Mouse (Mus musculus) neural tube, embryonic 14.5 days (tissue): ENCODE measurements around the gene Nipsnap1. TPM values are rescaled to one million over a fixed set of nuclear protein-coding genes. Genes with fewer than 3 reads are reported as not detected.
A peak's percentile ranks its signal among the peaks of the same experiment; 100 is the strongest.

Experiments
- ATAC-seq: fragments of 200-750 bp; cut with Nextera tagmentation; 2 replicates; pipeline ENCODE4 v1.8.0; 2017; ENCODE audit warnings: low read depth, mild to moderate bottlenecking, moderate TSS enrichment, moderate library complexity
- H3K27ac ChIP-seq: fragments of 300-500 bp; sonication (generic); 2 replicates; pipeline ENCODE4 v1.5.1; 2014; ENCODE audit warnings: low read depth, mild to moderate bottlenecking, control low read depth, low read length, moderate library complexity, mixed read lengths
- H3K27me3 ChIP-seq: fragments of 300-500 bp; sonication (generic); 2 replicates; pipeline ENCODE4 v1.6.1; 2014; ENCODE audit warnings: low read length; ENCODE audit not compliant: control insufficient read depth, insufficient read depth
- H3K36me3 ChIP-seq: fragments of 300-500 bp; sonication (generic); 2 replicates; pipeline ENCODE4 v1.6.1; 2014; ENCODE audit warnings: low read length, mixed read lengths; ENCODE audit not compliant: control insufficient read depth, insufficient read depth
- H3K4me1 ChIP-seq: fragments of 300-500 bp; sonication (generic); 2 replicates; pipeline ENCODE4 v1.6.1; 2014; ENCODE audit warnings: low read length; ENCODE audit not compliant: control insufficient read depth, insufficient read depth
- H3K4me2 ChIP-seq: fragments of 300-500 bp; sonication (generic); 2 replicates; pipeline ENCODE4 v1.6.1; 2014; ENCODE audit warnings: mild to moderate bottlenecking, low read depth, low read length, control low read depth
- H3K4me3 ChIP-seq: fragments of 300-500 bp; sonication (generic); 2 replicates; pipeline ENCODE4 v1.5.1; 2014; ENCODE audit warnings: low read depth, low read length, control low read depth, mixed read lengths
- H3K9ac ChIP-seq: fragments of 300-500 bp; sonication (generic); replicated peaks from 2 replicates; pipeline ENCODE4 v1.6.1; 2014; ENCODE audit warnings: low read depth, mild to moderate bottlenecking, control low read depth, low read length, mixed read lengths
- H3K9me3 ChIP-seq: fragments of 300-500 bp; sonication (generic); 2 replicates; pipeline ENCODE4 v1.6.1; 2016; ENCODE audit warnings: low read length; ENCODE audit not compliant: control insufficient read depth
- WGBS: fragments of 180-500 bp; shearing (Covaris S2); extraction: QIAGEN DNeasy Blood & Tissue Kit; methylation state at CpG from one replicate; pipeline ENCODE4 v1.1.7; 2014; 5-methylcytosine and 5-hydroxymethylcytosine counted together
- polyA plus RNA-seq: library from polyadenylated mRNA; unstranded; fragments of >200 nt; fragmentation: Nextera tagmentation; extraction: Ambion mirVana; gene quantifications from 2 replicates; pipeline ENCODE4 v1.2.1, GENCODE M21; 2014

The Nipsnap1 gene
- 127 and 133 TPM in 2 replicates for polyA plus RNA-seq

GRCm38 (mm10) chr11:4873755-4874475, at the start of gene Nipsnap1:
Gene Nipsnap1 (plus strand): TSS chr11:4873951.
- Histone ChIP-seq H3K36me3 (no peaks in the 10 kb centered on the region), H3K4me2 (peak within 1 kb of the TSS; percentile 60), H3K9me3 (no peaks in the 10 kb centered on the region), H3K9ac (peak within 1 kb of the TSS; percentile 79), H3K27me3 (no peaks in the 10 kb centered on the region), H3K27ac (peak within 1 kb of the TSS; percentile 69), H3K4me3 (peak within 1 kb of the TSS; percentile 59), H3K4me1 (peaks cover 6% of the 10 kb centered on the region; the same call in 1 of the 2 replicates)
- peak; percentile 95 for ATAC-seq
- WGBS: under 1% methylated on average over 30 of the region's 30 CpGs

- Histone ChIP-seq H3K4me3 (no peak overlapping the region), H3K9ac (no peak overlapping the region), H3K27ac (no peak overlapping the region), H3K4me2 (no peak overlapping the region), H3K9me3 (no peaks in the 10 kb centered on the region), H3K4me1 (no peaks in the 10 kb centered on the region), H3K36me3 (no peaks in the 10 kb centered on the region), H3K27me3 (no peaks in the 10 kb centered on the region)
- 97% methylated on average over 3 of the region's 3 CpGs for WGBS
- no peak for ATAC-seq
These were observed 47.5 kb upstream of the Nipsnap1 start for GRCm38 (mm10) chr11:4826152-4826778.

- H3K4me2 ChIP-seq: no peak overlapping the region
- no peak for ATAC-seq
- no peak overlapping the region for H3K27ac ChIP-seq
- no peak overlapping the region for H3K4me3 ChIP-seq
- H3K9ac ChIP-seq: no peak overlapping the region
- no peaks in the 10 kb centered on the region for H3K36me3 ChIP-seq
- H3K27me3 ChIP-seq: no peaks in the 10 kb centered on the region
- no peaks in the 10 kb centered on the region for H3K4me1 ChIP-seq
- no peaks in the 10 kb centered on the region for H3K9me3 ChIP-seq
These were observed 46.4 kb upstream of the Nipsnap1 start for GRCm38 (mm10) chr11:4827340-4827739.

GRCm38 (mm10) chr11:4827916-4828315, 45.8 kb upstream of the Nipsnap1 start:
- Histone ChIP-seq H3K9me3 (no peaks in the 10 kb centered on the region), H3K4me2 (no peak overlapping the region), H3K4me3 (no peak overlapping the region), H3K9ac (no peak overlapping the region), H3K36me3 (no peaks in the 10 kb centered on the region), H3K4me1 (no peaks in the 10 kb centered on the region), H3K27me3 (no peaks in the 10 kb centered on the region), H3K27ac (no peak overlapping the region)
- WGBS: 80% methylated on average over 2 of the region's 2 CpGs
- ATAC-seq: no peak

GRCm38 (mm10) chr11:4831066-4831465, 42.7 kb upstream of the Nipsnap1 start:
- H3K27me3 ChIP-seq: no peaks in the 10 kb centered on the region
- no peaks in the 10 kb centered on the region for H3K4me1 ChIP-seq
- no peaks in the 10 kb centered on the region for H3K36me3 ChIP-seq
- no peaks in the 10 kb centered on the region for H3K9me3 ChIP-seq
- H3K4me3 ChIP-seq: no peak overlapping the region
- no peak overlapping the region for H3K27ac ChIP-seq
- ATAC-seq: no peak
- H3K4me2 ChIP-seq: no peak overlapping the region
- no peak overlapping the region for H3K9ac ChIP-seq

GRCm38 (mm10) chr11:4833295-4833939, 40.3 kb upstream of the Nipsnap1 start:
- Histone ChIP-seq H3K4me2 (no peak overlapping the region), H3K4me1 (no peaks in the 10 kb centered on the region), H3K27me3 (no peaks in the 10 kb centered on the region), H3K9ac (no peak overlapping the region), H3K36me3 (no peaks in the 10 kb centered on the region), H3K9me3 (no peaks in the 10 kb centered on the region), H3K27ac (no peak overlapping the region), H3K4me3 (no peak overlapping the region)
- WGBS: 60% methylated on average over 3 of the region's 3 CpGs
- ATAC-seq: no peak

- H3K4me1 ChIP-seq: no peaks in the 10 kb centered on the region
- H3K4me2 ChIP-seq: no peak overlapping the region
- no peaks in the 10 kb centered on the region for H3K27me3 ChIP-seq
- no peaks in the 10 kb centered on the region for H3K9me3 ChIP-seq
- WGBS: 83% methylated on average over 6 of the region's 6 CpGs
- H3K9ac ChIP-seq: no peak overlapping the region
- H3K36me3 ChIP-seq: no peaks in the 10 kb centered on the region
- no peak overlapping the region for H3K27ac ChIP-seq
- no peak for ATAC-seq
- no peak overlapping the region for H3K4me3 ChIP-seq
These were observed 38.3 kb upstream of the Nipsnap1 start for GRCm38 (mm10) chr11:4835436-4835835.

- Histone ChIP-seq H3K4me1 (no peaks in the 10 kb centered on the region), H3K27me3 (no peaks in the 10 kb centered on the region), H3K27ac (no peak overlapping the region), H3K36me3 (no peaks in the 10 kb centered on the region), H3K9ac (no peak overlapping the region), H3K9me3 (no peaks in the 10 kb centered on the region), H3K4me2 (no peak overlapping the region), H3K4me3 (no peak overlapping the region)
- no peak for ATAC-seq
- 68% methylated on average over 6 of the region's 6 CpGs for WGBS
These were observed 37.0 kb upstream of the Nipsnap1 start for GRCm38 (mm10) chr11:4836755-4837154.

GRCm38 (mm10) chr11:4837342-4837741, 36.4 kb upstream of the Nipsnap1 start:
- Histone ChIP-seq H3K27me3 (no peaks in the 10 kb centered on the region), H3K4me1 (no peaks in the 10 kb centered on the region), H3K36me3 (no peaks in the 10 kb centered on the region), H3K4me3 (no peak overlapping the region), H3K9me3 (no peaks in the 10 kb centered on the region), H3K9ac (no peak overlapping the region), H3K4me2 (no peak overlapping the region), H3K27ac (no peak overlapping the region)
- no peak for ATAC-seq
- 82% methylated on average over 5 of the region's 5 CpGs for WGBS
